Mouse (Mus musculus): ENCODE data around the gene Lgr5. TPM values are rescaled to one million over a fixed set of nuclear protein-coding genes. Genes with fewer than 3 reads are reported as not detected.

Gene Lgr5
- polyA plus RNA-seq, 2 experiments: 0.76 to 0.84 TPM

GRCm38 (mm10) chr10:115505631-115506239 lies 81.8 kb downstream of the Lgr5 start:
- Histone ChIP-seq H3K4me3 (ENCODE audit: insufficient read depth in 1 of 2, low read depth in 2 of 2, low read length in 2 of 2) (no peak overlapping the region), H3K9me3 (ENCODE audit: control insufficient read depth, low read length) (no peaks in the 10 kb centered on the region), H3K9ac (replicated peaks) (no peak overlapping the region), H3K4me2 (ENCODE audit: low read depth) (no peak overlapping the region), H3K4me1 (replicated peaks; ENCODE audit: control insufficient read depth in 2 of 2, insufficient read depth in 2 of 2, low read length in 1 of 2) (no peaks in the 10 kb centered on the region; a peak in 1 of 4 replicates), H3K27me3 (ENCODE audit: control insufficient read depth, insufficient read depth, low read length) (no peaks in the 10 kb centered on the region), H3K36me3 (replicated peaks; ENCODE audit: control insufficient read depth, insufficient read depth, low read depth) (no peaks in the 10 kb centered on the region), H3K27ac (no peak overlapping the region)
- WGBS (ENCODE audit: insufficient replicate concordance): 61% methylated on average over 16 of the region's 16 CpGs
- no peak for TF ChIP-seq CTCF (IDR thresholded peaks at IDR 0.05; ENCODE audit: low read depth)
- TF ChIP-seq EP300 (IDR thresholded peaks at IDR 0.05; ENCODE audit: low read depth): no peak
- no peak for ATAC-seq (ENCODE audit: insufficient read depth)
- DNase-seq (ENCODE audit: low read depth in 3 of 3, low spot score in 3 of 3): no peak

GRCm38 (mm10) chr10:115505155-115505554 lies 82.4 kb downstream of the Lgr5 start:
- Histone ChIP-seq H3K27ac (no peak overlapping the region), H3K9me3 (ENCODE audit: control insufficient read depth, low read length) (no peaks in the 10 kb centered on the region), H3K36me3 (replicated peaks; ENCODE audit: control insufficient read depth, insufficient read depth, low read depth) (no peaks in the 10 kb centered on the region), H3K4me3 (ENCODE audit: insufficient read depth in 1 of 2, low read depth in 2 of 2, low read length in 2 of 2) (no peak overlapping the region), H3K4me1 (replicated peaks; ENCODE audit: control insufficient read depth in 2 of 2, insufficient read depth in 2 of 2, low read length in 1 of 2) (no peaks in the 10 kb centered on the region; a peak in 1 of 4 replicates), H3K4me2 (ENCODE audit: low read depth) (no peak overlapping the region), H3K27me3 (ENCODE audit: control insufficient read depth, insufficient read depth, low read length) (no peaks in the 10 kb centered on the region), H3K9ac (replicated peaks) (no peak overlapping the region)
- DNase-seq (ENCODE audit: low read depth in 3 of 3, low spot score in 3 of 3) (no peak), ATAC-seq (ENCODE audit: insufficient read depth) (no peak)
- 56% methylated on average over 10 of the region's 10 CpGs for WGBS (ENCODE audit: insufficient replicate concordance)
- TF ChIP-seq EP300 (IDR thresholded peaks at IDR 0.05; ENCODE audit: low read depth) (no peak), CTCF (IDR thresholded peaks at IDR 0.05; ENCODE audit: low read depth) (no peak)

GRCm38 (mm10) chr10:115493778-115494141 lies 93.8 kb downstream of the Lgr5 start:
- H3K4me1 ChIP-seq (replicated peaks; ENCODE audit: control insufficient read depth in 2 of 2, insufficient read depth in 2 of 2, low read length in 1 of 2): peaks cover 0 to 2% of the 10 kb centered on the region in 2 experiments; a peak in 1 of 4 replicates
- no peak overlapping the region for H3K4me3 ChIP-seq (ENCODE audit: insufficient read depth in 1 of 2, low read depth in 2 of 2, low read length in 2 of 2)
- no peak overlapping the region for H3K9ac ChIP-seq (replicated peaks)
- H3K27ac ChIP-seq: no peak overlapping the region
- H3K27me3 ChIP-seq (ENCODE audit: control insufficient read depth, insufficient read depth, low read length): no peaks in the 10 kb centered on the region
- H3K9me3 ChIP-seq (ENCODE audit: control insufficient read depth, low read length): no peaks in the 10 kb centered on the region
- no peak overlapping the region for H3K4me2 ChIP-seq (ENCODE audit: low read depth)
- no peaks in the 10 kb centered on the region for H3K36me3 ChIP-seq (replicated peaks; ENCODE audit: control insufficient read depth, insufficient read depth, low read depth)
- DNase-seq (ENCODE audit: low read depth in 3 of 3, low spot score in 3 of 3): no peak
- TF ChIP-seq EP300 (IDR thresholded peaks at IDR 0.05; ENCODE audit: low read depth): no peak
- no peak for TF ChIP-seq CTCF (IDR thresholded peaks at IDR 0.05; ENCODE audit: low read depth)
- ATAC-seq (ENCODE audit: insufficient read depth): no peak
- WGBS (ENCODE audit: insufficient replicate concordance): 26% methylated on average over 7 of the region's 7 CpGs

GRCm38 (mm10) chr10:115492956-115493777 lies 94.4 kb downstream of the Lgr5 start:
- 48% methylated on average over 12 of the region's 12 CpGs for WGBS (ENCODE audit: insufficient replicate concordance)
- ATAC-seq (ENCODE audit: insufficient read depth): no peak

GRCm38 (mm10) chr10:115491803-115492510 lies 95.6 kb downstream of the Lgr5 start:
- Histone ChIP-seq H3K4me2 (ENCODE audit: low read depth) (no peak overlapping the region), H3K4me1 (replicated peaks; ENCODE audit: control insufficient read depth in 2 of 2, insufficient read depth in 2 of 2, low read length in 1 of 2) (peaks cover 0 to 2% of the 10 kb centered on the region in 2 experiments; a peak in 1 of 4 replicates), H3K27ac (no peak overlapping the region), H3K36me3 (replicated peaks; ENCODE audit: control insufficient read depth, insufficient read depth, low read depth) (no peaks in the 10 kb centered on the region), H3K9ac (replicated peaks) (no peak overlapping the region), H3K9me3 (ENCODE audit: control insufficient read depth, low read length) (no peaks in the 10 kb centered on the region), H3K27me3 (ENCODE audit: control insufficient read depth, insufficient read depth, low read length) (no peaks in the 10 kb centered on the region), H3K4me3 (ENCODE audit: insufficient read depth in 1 of 2, low read depth in 2 of 2, low read length in 2 of 2) (no peak overlapping the region)
- no peak for TF ChIP-seq EP300 (IDR thresholded peaks at IDR 0.05; ENCODE audit: low read depth)
- no peak for TF ChIP-seq CTCF (IDR thresholded peaks at IDR 0.05; ENCODE audit: low read depth)
- no peak for DNase-seq (ENCODE audit: low read depth in 3 of 3, low spot score in 3 of 3)
- WGBS (ENCODE audit: insufficient replicate concordance): 78% methylated on average over 7 of the region's 7 CpGs
- ATAC-seq (ENCODE audit: insufficient read depth): no peak

More at GRCm38 (mm10) chr10:115492956-115493777, 94.4 kb downstream of the Lgr5 start:
- Histone ChIP-seq H3K27me3 (ENCODE audit: control insufficient read depth, insufficient read depth, low read length) (no peaks in the 10 kb centered on the region), H3K9ac (replicated peaks) (no peak overlapping the region), H3K27ac (no peak overlapping the region), H3K4me2 (ENCODE audit: low read depth) (no peak overlapping the region), H3K4me1 (replicated peaks; ENCODE audit: control insufficient read depth in 2 of 2, insufficient read depth in 2 of 2, low read length in 1 of 2) (peaks cover 0 to 2% of the 10 kb centered on the region in 2 experiments; a peak in 1 of 4 replicates), H3K9me3 (ENCODE audit: control insufficient read depth, low read length) (no peaks in the 10 kb centered on the region), H3K4me3 (ENCODE audit: insufficient read depth in 1 of 2, low read depth in 2 of 2, low read length in 2 of 2) (no peak overlapping the region), H3K36me3 (replicated peaks; ENCODE audit: control insufficient read depth, insufficient read depth, low read depth) (no peaks in the 10 kb centered on the region)
- TF ChIP-seq CTCF (IDR thresholded peaks at IDR 0.05; ENCODE audit: low read depth) (no peak), EP300 (IDR thresholded peaks at IDR 0.05; ENCODE audit: low read depth) (no peak)
- no peak for DNase-seq (ENCODE audit: low read depth in 3 of 3, low spot score in 3 of 3)
